Mouse (Mus musculus): ENCODE results near the gene Fkbp6. TPM values are rescaled to one million over a fixed set of nuclear protein-coding genes. Genes with fewer than 3 reads are reported as not detected.

Gene Fkbp6
- polyA plus RNA-seq, 1 experiment from 2014 or later, result 0.15 TPM

GRCm38 (mm10) chr5:135285211-135285610, 64.6 kb downstream of the Fkbp6 start:
- no peaks in the 10 kb centered on the region for H3K36me3 ChIP-seq (ENCODE audit: control insufficient read depth, insufficient read depth, low read length)
- DNase-seq (ENCODE audit: low spot score), result no peak
- no peaks in the 10 kb centered on the region for H3K27me3 ChIP-seq (ENCODE audit: control insufficient read depth, insufficient read depth, low read length)
- ATAC-seq (replicated peaks; ENCODE audit: low FRiP score), result no peak
- WGBS, result 69% methylated on average over 3 of the region's 3 CpGs
- H3K4me1 ChIP-seq (replicated peaks; ENCODE audit: control insufficient read depth, insufficient read depth, low read length), result no peaks in the 10 kb centered on the region
- H3K4me3 ChIP-seq (ENCODE audit: low read depth, low read length), result no peak overlapping the region
- H3K4me2 ChIP-seq (ENCODE audit: low read depth, low read length, severe bottlenecking), result no peak overlapping the region
- H3K9me3 ChIP-seq (ENCODE audit: control insufficient read depth, low read length), result no peaks in the 10 kb centered on the region
- no peak overlapping the region for H3K9ac ChIP-seq (ENCODE audit: low read length)
- H3K27ac ChIP-seq (ENCODE audit: low read depth, low read length), result no peak overlapping the region

- ATAC-seq (replicated peaks; ENCODE audit: low FRiP score) (no peak), DNase-seq (ENCODE audit: low spot score) (no peak)
- Histone ChIP-seq H3K4me3 (ENCODE audit: low read depth, low read length) (no peak overlapping the region), H3K9me3 (ENCODE audit: control insufficient read depth, low read length) (no peaks in the 10 kb centered on the region), H3K4me2 (ENCODE audit: low read depth, low read length, severe bottlenecking) (no peak overlapping the region), H3K27ac (ENCODE audit: low read depth, low read length) (no peak overlapping the region), H3K4me1 (replicated peaks; ENCODE audit: control insufficient read depth, insufficient read depth, low read length) (peaks cover 5% of the 10 kb centered on the region; the same call in 1 of the 2 replicates), H3K36me3 (ENCODE audit: control insufficient read depth, insufficient read depth, low read length) (no peaks in the 10 kb centered on the region), H3K27me3 (ENCODE audit: control insufficient read depth, insufficient read depth, low read length) (no peaks in the 10 kb centered on the region; the same call in 1 of the 2 replicates), H3K9ac (ENCODE audit: low read length) (no peak overlapping the region)
- 86% methylated on average over 9 of the region's 9 CpGs for whole genome bisulfite sequencing
These were observed 69.6 kb downstream of the Fkbp6 start for GRCm38 (mm10) chr5:135280226-135280625.

- Histone ChIP-seq H3K4me2 (ENCODE audit: low read depth, low read length, severe bottlenecking) (peak overlapping the region; percentile 39), H3K27me3 (ENCODE audit: control insufficient read depth, insufficient read depth, low read length) (no peaks in the 10 kb centered on the region; the same call in 1 of the 2 replicates), H3K9me3 (ENCODE audit: control insufficient read depth, low read length) (no peaks in the 10 kb centered on the region), H3K27ac (ENCODE audit: low read depth, low read length) (no peak overlapping the region), H3K4me3 (ENCODE audit: low read depth, low read length) (no peak overlapping the region), H3K4me1 (replicated peaks; ENCODE audit: control insufficient read depth, insufficient read depth, low read length) (peaks cover 13% of the 10 kb centered on the region), H3K36me3 (ENCODE audit: control insufficient read depth, insufficient read depth, low read length) (no peaks in the 10 kb centered on the region), H3K9ac (ENCODE audit: low read length) (peak overlapping the region; percentile 51)
- 5% methylated on average over 36 of the region's 36 CpGs for WGBS
- ATAC-seq (replicated peaks; ENCODE audit: low FRiP score) (0 out of 2 replicates have a peak, but pooled peaks have one; percentile 53), DNase-seq (ENCODE audit: low spot score) (peak; percentile 68)
These were observed 73.2 kb downstream of the Fkbp6 start for GRCm38 (mm10) chr5:135276597-135276996.

- Histone ChIP-seq H3K9ac (ENCODE audit: low read length) (peak overlapping the region; percentile 1; the same call in 1 of the 2 replicates), H3K27me3 (ENCODE audit: control insufficient read depth, insufficient read depth, low read length) (no peaks in the 10 kb centered on the region; the same call in 1 of the 2 replicates), H3K4me3 (ENCODE audit: low read depth, low read length) (no peak overlapping the region), H3K4me2 (ENCODE audit: low read depth, low read length, severe bottlenecking) (peak overlapping the region; percentile 31; the same call in 1 of the 2 replicates), H3K4me1 (replicated peaks; ENCODE audit: control insufficient read depth, insufficient read depth, low read length) (peaks cover 13% of the 10 kb centered on the region), H3K27ac (ENCODE audit: low read depth, low read length) (peak overlapping the region; percentile 1), H3K9me3 (ENCODE audit: control insufficient read depth, low read length) (no peaks in the 10 kb centered on the region), H3K36me3 (ENCODE audit: control insufficient read depth, insufficient read depth, low read length) (no peaks in the 10 kb centered on the region)
- 0 out of 2 replicates have a peak, but pooled peaks have one; percentile 38 for ATAC-seq (replicated peaks; ENCODE audit: low FRiP score)
- peak; percentile 70 for DNase-seq (ENCODE audit: low spot score)
- WGBS, result 11% methylated on average over 15 of the region's 15 CpGs
These were observed 75.0 kb downstream of the Fkbp6 start for GRCm38 (mm10) chr5:135274663-135275396.

- Histone ChIP-seq H3K36me3 (ENCODE audit: control insufficient read depth, insufficient read depth, low read length) (no peaks in the 10 kb centered on the region), H3K4me3 (ENCODE audit: low read depth, low read length) (no peak overlapping the region), H3K27ac (ENCODE audit: low read depth, low read length) (no peak overlapping the region), H3K4me1 (replicated peaks; ENCODE audit: control insufficient read depth, insufficient read depth, low read length) (peaks cover 13% of the 10 kb centered on the region), H3K9ac (ENCODE audit: low read length) (no peak overlapping the region), H3K27me3 (ENCODE audit: control insufficient read depth, insufficient read depth, low read length) (no peaks in the 10 kb centered on the region), H3K9me3 (ENCODE audit: control insufficient read depth, low read length) (no peaks in the 10 kb centered on the region), H3K4me2 (ENCODE audit: low read depth, low read length, severe bottlenecking) (no peak overlapping the region)
- no peak for DNase-seq (ENCODE audit: low spot score)
- ATAC-seq (replicated peaks; ENCODE audit: low FRiP score), result no peak
- 42% methylated on average over 12 of the region's 12 CpGs for WGBS
These were observed 78.2 kb downstream of the Fkbp6 start for GRCm38 (mm10) chr5:135271563-135272165.

- no peak for ATAC-seq (replicated peaks; ENCODE audit: low FRiP score)
- H3K4me2 ChIP-seq (ENCODE audit: low read depth, low read length, severe bottlenecking), result no peak overlapping the region
- WGBS, result 86% methylated on average over 4 of the region's 4 CpGs
- no peak overlapping the region for H3K27ac ChIP-seq (ENCODE audit: low read depth, low read length)
- no peak overlapping the region for H3K4me3 ChIP-seq (ENCODE audit: low read depth, low read length)
- no peaks in the 10 kb centered on the region for H3K36me3 ChIP-seq (ENCODE audit: control insufficient read depth, insufficient read depth, low read length)
- H3K4me1 ChIP-seq (replicated peaks; ENCODE audit: control insufficient read depth, insufficient read depth, low read length), result peaks cover 8% of the 10 kb centered on the region
- no peak overlapping the region for H3K9ac ChIP-seq (ENCODE audit: low read length)
- H3K27me3 ChIP-seq (ENCODE audit: control insufficient read depth, insufficient read depth, low read length), result no peaks in the 10 kb centered on the region
- no peak for DNase-seq (ENCODE audit: low spot score)
- H3K9me3 ChIP-seq (ENCODE audit: control insufficient read depth, low read length), result no peaks in the 10 kb centered on the region
These were observed 79.5 kb downstream of the Fkbp6 start for GRCm38 (mm10) chr5:135270361-135270760.

- H3K4me2 ChIP-seq (ENCODE audit: low read depth, low read length, severe bottlenecking), result no peak overlapping the region
- no peak overlapping the region for H3K27ac ChIP-seq (ENCODE audit: low read depth, low read length)
- DNase-seq (ENCODE audit: low spot score) (no peak), ATAC-seq (replicated peaks; ENCODE audit: low FRiP score) (no peak)
- H3K27me3 ChIP-seq (ENCODE audit: control insufficient read depth, insufficient read depth, low read length), result no peaks in the 10 kb centered on the region
- H3K9me3 ChIP-seq (ENCODE audit: control insufficient read depth, low read length), result no peaks in the 10 kb centered on the region
- peaks cover 3% of the 10 kb centered on the region; the same call in 1 of the 2 replicates for H3K4me1 ChIP-seq (replicated peaks; ENCODE audit: control insufficient read depth, insufficient read depth, low read length)
- no peak overlapping the region for H3K4me3 ChIP-seq (ENCODE audit: low read depth, low read length)
- 86% methylated on average over 8 of the region's 8 CpGs for WGBS
- H3K36me3 ChIP-seq (ENCODE audit: control insufficient read depth, insufficient read depth, low read length), result no peaks in the 10 kb centered on the region
- no peak overlapping the region for H3K9ac ChIP-seq (ENCODE audit: low read length)
These were observed 80.4 kb downstream of the Fkbp6 start for GRCm38 (mm10) chr5:135269451-135269850.

GRCm38 (mm10) chr5:135264548-135264947, 85.3 kb downstream of the Fkbp6 start:
- Histone ChIP-seq H3K9me3 (ENCODE audit: control insufficient read depth, low read length) (no peaks in the 10 kb centered on the region), H3K4me2 (ENCODE audit: low read depth, low read length, severe bottlenecking) (no peak overlapping the region), H3K4me1 (replicated peaks; ENCODE audit: control insufficient read depth, insufficient read depth, low read length) (peaks cover 6% of the 10 kb centered on the region), H3K9ac (ENCODE audit: low read length) (0 out of 2 replicates have a peak overlapping the region, but pooled peaks have one; percentile 12), H3K36me3 (ENCODE audit: control insufficient read depth, insufficient read depth, low read length) (no peaks in the 10 kb centered on the region), H3K27me3 (ENCODE audit: control insufficient read depth, insufficient read depth, low read length) (no peaks in the 10 kb centered on the region), H3K27ac (ENCODE audit: low read depth, low read length) (no peak overlapping the region), H3K4me3 (ENCODE audit: low read depth, low read length) (no peak overlapping the region)
- no peak for DNase-seq (ENCODE audit: low spot score)
- no peak for ATAC-seq (replicated peaks; ENCODE audit: low FRiP score)
- WGBS, result 55% methylated on average over 9 of the region's 9 CpGs

Data from forebrain, embryonic 11.5 days (tissue).